Mouse (Mus musculus): ENCODE data around the gene Axin2.

GRCm38 (mm10) chr11:108923781-108924180 is 3.6 kb downstream of the Axin2 start:
- TF ChIP-seq CTCF (conservative IDR thresholded peaks at IDR 0.05 in 1 of 2, IDR thresholded peaks at IDR 0.05 in 1 of 2; ENCODE audit: low read depth in 2 of 2, low read length in 2 of 2) (no peak), ETS1 (conservative IDR thresholded peaks at IDR 0.05; ENCODE audit: low read depth, low read length) (no peak), EP300 (IDR thresholded peaks at IDR 0.05; ENCODE audit: low read length) (no peak), POLR2A (IDR thresholded peaks at IDR 0.05; ENCODE audit: low read depth, low read length) (no peak), GABPA (IDR thresholded peaks at IDR 0.05; ENCODE audit: insufficient replicate concordance, low read depth, low read length) (no peak)
